Mouse (Mus musculus): ENCODE results near the gene Cacul1. TPM values are rescaled to one million over a fixed set of nuclear protein-coding genes. Genes with fewer than 3 reads are reported as not detected.

Gene Cacul1
- polyA plus RNA-seq (2012; rRNA removed), result 5.0 and 6.0 TPM in 2 replicates

GRCm38 (mm10) chr19:60580582-60581339 is at the start of gene Cacul1:
Gene Cacul1, minus strand, starts transcription at chr19:60581025.

Other genes starting within 250 kb of the Cacul1 start
- not detected in 2 replicates for gene Prlhr, start 112.7 kb downstream of the Cacul1 start, polyA plus RNA-seq (2012; rRNA removed)
- gene Nanos1, start 175.0 kb upstream of the Cacul1 start, polyA plus RNA-seq (2012; rRNA removed), result 0.98 and 1.3 TPM in 2 replicates
- 113 and 114 TPM in 2 replicates for gene Eif3a, start 209.6 kb upstream of the Cacul1 start, polyA plus RNA-seq (2012; rRNA removed)
- gene Fam45a, start 230.6 kb upstream of the Cacul1 start, polyA plus RNA-seq (2012; rRNA removed), result 11.5 and 13.9 TPM in 2 replicates